Mouse (Mus musculus) ES-E14 (cell line): Measurements from ENCODE around the gene Il15.

Source experiments
- CHD2 ChIP-seq: IDR thresholded peaks from 2 replicates; pipeline ENCODE4 v1.6.1; 2014; ENCODE audit warnings: mild to moderate bottlenecking, low read depth, low read length, inconsistent platforms
- ZC3H11A ChIP-seq: IDR thresholded peaks from 2 replicates; pipeline ENCODE4 v1.6.1; 2012; ENCODE audit warnings: low read depth, mild to moderate bottlenecking, inconsistent platforms, low read length, borderline replicate concordance
- ZNF384 ChIP-seq: IDR thresholded peaks from 2 replicates; pipeline ENCODE4 v1.6.1; 2012; ENCODE audit warnings: low read depth, low read length, inconsistent platforms

GRCm38 (mm10) chr8:82391258-82391657, 11.8 kb downstream of the Il15 start:
- TF ChIP-seq CHD2 (no peak), ZC3H11A (no peak), ZNF384 (no peak)
